Mouse (Mus musculus) liver, embryonic 15.5 days (tissue): ENCODE data around the gene Fibp. TPM values are rescaled to one million over a fixed set of nuclear protein-coding genes. Genes with fewer than 3 reads are reported as not detected.

Experiments
- ATAC-seq: fragments of 200-750 bp; cut with Nextera tagmentation; 2 replicates; pipeline ENCODE4 v1.8.0; 2017; ENCODE audit warnings: moderate number of reproducible peaks, mild to moderate bottlenecking, moderate library complexity; ENCODE audit not compliant: insufficient read depth
- H3K27ac ChIP-seq: fragments of 300-500 bp; sonication (generic); replicated peaks from 2 replicates; pipeline ENCODE4 v1.5.1; 2015; ENCODE audit warnings: mild to moderate bottlenecking, inconsistent platforms
- H3K27me3 ChIP-seq: fragments of 300-500 bp; sonication (generic); 2 replicates; pipeline ENCODE4 v1.6.1; 2015; ENCODE audit warnings: mild to moderate bottlenecking, inconsistent platforms
- H3K36me3 ChIP-seq: fragments of 300-500 bp; sonication (generic); replicated peaks from 2 replicates; pipeline ENCODE4 v1.6.1; 2015; ENCODE audit warnings: moderate library complexity, mild to moderate bottlenecking, inconsistent platforms
- H3K4me1 ChIP-seq: fragments of 300-500 bp; sonication (generic); replicated peaks from 2 replicates; pipeline ENCODE4 v1.6.1; 2015; ENCODE audit warnings: inconsistent platforms
- H3K4me2 ChIP-seq: fragments of 300-500 bp; sonication (generic); 2 replicates; pipeline ENCODE4 v1.6.1; 2015; ENCODE audit warnings: moderate library complexity, mild to moderate bottlenecking, inconsistent platforms
- H3K4me3 ChIP-seq: fragments of 300-500 bp; sonication (generic); replicated peaks from 2 replicates; pipeline ENCODE4 v1.5.1; 2015; ENCODE audit warnings: mild to moderate bottlenecking, inconsistent platforms
- H3K9ac ChIP-seq: fragments of 300-500 bp; sonication (generic); 2 replicates; pipeline ENCODE4 v1.6.1; 2015; ENCODE audit warnings: moderate library complexity, mild to moderate bottlenecking, inconsistent platforms
- H3K9me3 ChIP-seq: fragments of 300-500 bp; sonication (generic); replicated peaks from 2 replicates; pipeline ENCODE4 v1.6.1; 2016; ENCODE audit warnings: inconsistent platforms
- WGBS: fragments of 180-500 bp; shearing (Covaris S2); methylation state at CpG from one replicate; pipeline ENCODE4 v1.1.7; 2015; ENCODE audit warnings: mixed read lengths; ENCODE audit not compliant: insufficient replicate concordance; 5-methylcytosine and 5-hydroxymethylcytosine counted together
- polyA plus RNA-seq: library from polyadenylated mRNA; unstranded; fragments of >200 nt; fragmentation: Nextera tagmentation; extraction: Ambion mirVana; gene quantifications from 2 replicates; pipeline ENCODE4 v1.2.1, GENCODE M21; 2015

Fibp gene
- polyA plus RNA-seq, 1 experiment from 2014 or later = 25.3 TPM

DNA sequence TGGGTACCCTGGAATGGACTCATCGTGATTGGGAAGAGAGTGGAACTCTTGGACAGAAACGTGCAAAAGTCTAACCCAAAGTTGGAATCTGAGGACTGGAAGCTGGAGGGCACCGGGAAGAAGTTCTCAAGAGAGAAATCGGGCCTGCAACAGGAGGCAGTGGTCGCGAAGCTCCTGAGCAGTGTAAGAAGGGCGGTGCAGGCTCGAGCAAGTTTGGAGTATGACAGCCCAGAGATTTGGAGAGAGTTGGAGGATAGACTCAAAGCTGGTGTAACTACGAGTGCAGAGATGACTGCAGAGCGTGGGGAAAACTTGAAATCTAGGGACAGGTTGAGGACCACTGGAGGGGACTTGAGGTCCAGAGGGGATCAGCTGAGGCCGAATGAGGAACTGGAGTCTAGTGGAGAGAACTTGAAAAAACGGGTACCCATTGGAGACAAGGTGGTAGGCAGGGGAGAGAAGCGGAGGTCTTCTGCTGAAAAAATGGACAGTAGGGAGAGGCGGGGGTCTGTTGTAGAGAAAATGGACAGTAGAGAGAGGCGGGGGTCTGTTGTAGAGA is 50.7 kb downstream of the Fibp start:
- Histone ChIP-seq H3K4me3 (peak overlapping the region; percentile 68), H3K27me3 (no peaks in the 10 kb centered on the region), H3K9ac (peak overlapping the region; percentile 67), H3K36me3 (no peaks in the 10 kb centered on the region), H3K27ac (peak overlapping the region; percentile 71), H3K9me3 (no peaks in the 10 kb centered on the region), H3K4me1 (peaks cover 47% of the 10 kb centered on the region), H3K4me2 (peak overlapping the region; percentile 98)
- 20% methylated on average over 15 of the region's 15 CpGs for WGBS
- ATAC-seq = no peak

DNA sequence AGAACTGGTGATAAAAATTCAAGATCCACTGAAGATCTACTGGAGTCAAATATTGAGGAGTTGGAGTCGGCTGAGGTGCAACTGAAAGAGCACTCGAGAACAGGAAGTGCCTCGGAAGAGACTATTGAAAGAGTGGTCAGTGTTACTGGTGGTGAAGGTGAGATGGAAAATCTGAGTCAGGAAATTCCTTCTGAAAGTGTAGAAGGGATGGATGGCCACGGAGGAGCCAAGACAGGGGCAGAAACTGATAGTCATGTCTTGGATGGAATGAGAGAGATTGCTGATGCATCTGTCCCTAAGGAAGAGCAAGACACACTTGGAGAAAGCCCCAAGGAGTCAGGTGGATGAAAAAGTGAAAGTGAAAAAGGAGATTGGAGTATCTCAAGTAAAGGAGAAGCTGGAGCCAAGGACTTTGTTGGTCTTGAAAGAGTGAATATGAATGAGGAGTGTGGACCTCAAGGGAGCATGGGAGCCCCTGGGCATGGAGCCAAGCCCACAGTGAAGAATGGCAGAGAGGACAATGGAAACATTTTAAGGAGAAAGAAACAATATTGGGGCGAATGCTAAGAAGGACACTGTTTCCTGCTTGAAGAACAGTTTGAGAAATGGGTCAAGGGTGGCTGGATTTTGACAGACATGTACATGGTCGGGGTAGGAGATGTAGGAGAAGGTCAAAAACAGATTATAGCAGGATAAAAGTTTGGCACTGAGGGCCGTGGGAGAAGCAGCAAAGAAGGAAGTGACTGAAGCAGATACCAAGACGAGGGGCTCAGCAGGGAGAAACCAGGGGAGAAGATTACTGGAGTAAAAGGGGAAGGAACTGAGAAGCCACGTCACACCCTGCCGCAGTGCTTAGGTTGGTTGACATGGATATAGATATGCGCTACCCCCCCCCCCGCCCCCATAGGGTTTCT is 51.9 kb downstream of the Fibp start:
- peak overlapping the region; percentile 68 for H3K4me3 ChIP-seq
- peak overlapping the region; percentile 64 for H3K27ac ChIP-seq
- no peak overlapping the region for H3K9ac ChIP-seq
- H3K27me3 ChIP-seq = no peaks in the 10 kb centered on the region
- peak overlapping the region; percentile 98 for H3K4me2 ChIP-seq
- H3K4me1 ChIP-seq = peaks cover 47% of the 10 kb centered on the region
- 17% methylated on average over 12 of the region's 12 CpGs for WGBS
- no peaks in the 10 kb centered on the region for H3K9me3 ChIP-seq
- H3K36me3 ChIP-seq = no peaks in the 10 kb centered on the region
- no peak for ATAC-seq

DNA sequence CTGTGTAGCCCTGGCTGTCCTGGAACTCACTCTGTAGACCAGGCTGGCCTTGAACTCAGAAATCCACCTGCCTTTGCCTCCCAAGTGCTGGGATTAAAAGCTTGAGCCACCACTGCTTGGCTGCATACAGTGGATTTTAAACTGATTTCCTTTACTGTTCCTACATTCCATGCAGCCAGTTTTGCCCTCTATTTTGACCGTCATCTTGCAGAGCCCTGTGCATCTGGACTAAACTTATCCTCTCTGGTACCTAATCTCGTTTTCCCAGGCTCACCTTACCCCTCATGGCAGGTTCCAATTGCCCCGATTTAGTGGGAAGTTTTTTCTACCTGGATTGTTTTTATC is 52.6 kb downstream of the Fibp start:
- Histone ChIP-seq H3K4me2 (peak overlapping the region; percentile 98), H3K4me3 (peak overlapping the region; percentile 68; the same call in 1 of the 2 replicates), H3K27me3 (no peaks in the 10 kb centered on the region), H3K9me3 (no peaks in the 10 kb centered on the region), H3K4me1 (peaks cover 46% of the 10 kb centered on the region), H3K9ac (no peak overlapping the region), H3K36me3 (no peaks in the 10 kb centered on the region), H3K27ac (no peak overlapping the region; the same call in 1 of the 2 replicates)
- ATAC-seq = no peak
- 46% methylated on average over 3 of the region's 3 CpGs for WGBS

Other genes starting within 250 kb of the Fibp start
- 8.6 TPM in 2 replicates for gene Pacs1, start 187.5 kb upstream of the Fibp start, polyA plus RNA-seq
- 113 and 114 TPM in 2 replicates for gene Sf3b2, start 165.2 kb upstream of the Fibp start, polyA plus RNA-seq
- 0.06 and 0.09 TPM in 2 replicates for gene Gal3st3, start 162.3 kb upstream of the Fibp start, polyA plus RNA-seq
- not detected in 2 replicates for gene Catsper1, start 124.9 kb upstream of the Fibp start, polyA plus RNA-seq
- not detected in 2 replicates for gene Cst6, start 111.0 kb upstream of the Fibp start, polyA plus RNA-seq
- gene Eif1ad, start 93.9 kb upstream of the Fibp start, polyA plus RNA-seq = 26.0 and 26.5 TPM in 2 replicates
- gene Banf1, start 93.4 kb upstream of the Fibp start, polyA plus RNA-seq = 216 and 231 TPM in 2 replicates
- gene Sart1, start 71.9 kb upstream of the Fibp start, polyA plus RNA-seq = 26.5 and 31.5 TPM in 2 replicates
- gene Tsga10ip, start 58.1 kb upstream of the Fibp start, polyA plus RNA-seq = 0.46 TPM in 1 of 2 replicates, not detected in the other
- gene Drap1, start 35.6 kb upstream of the Fibp start, polyA plus RNA-seq = 61.1 and 64.6 TPM in 2 replicates
- 17.6 and 19.8 TPM in 2 replicates for gene AI837181, start 35.5 kb upstream of the Fibp start, polyA plus RNA-seq
- gene Fosl1, start 13.1 kb upstream of the Fibp start, polyA plus RNA-seq = not detected in 2 replicates
- 1.6 TPM in 2 replicates for gene Ccdc85b, start 2.7 kb upstream of the Fibp start, polyA plus RNA-seq
- gene Ctsw, start 7.9 kb downstream of the Fibp start, polyA plus RNA-seq = 0.53 and 0.54 TPM in 2 replicates
- 16.0 and 17.5 TPM in 2 replicates for gene Efemp2, start 13.3 kb downstream of the Fibp start, polyA plus RNA-seq
- 14.0 and 16.4 TPM in 2 replicates for gene Mus81, start 27.8 kb downstream of the Fibp start, polyA plus RNA-seq
- 992 and 1,073 TPM in 2 replicates for gene Cfl1, start 29.8 kb downstream of the Fibp start, polyA plus RNA-seq
- 0.12 TPM in 1 of 2 replicates, not detected in the other for gene 1700020D05Rik, start 43.2 kb downstream of the Fibp start, polyA plus RNA-seq
- gene Snx32, start 49.9 kb downstream of the Fibp start, polyA plus RNA-seq = 6.8 and 7.0 TPM in 2 replicates
- gene Ovol1, start 100.0 kb downstream of the Fibp start, polyA plus RNA-seq = 0.05 TPM in 1 of 2 replicates, not detected in the other
- gene Ap5b1, start 107.4 kb downstream of the Fibp start, polyA plus RNA-seq = 3.6 and 4.0 TPM in 2 replicates
- 100 and 122 TPM in 2 replicates for gene Rnaseh2c, start 141.3 kb downstream of the Fibp start, polyA plus RNA-seq
- gene Kat5, start 149.6 kb downstream of the Fibp start, polyA plus RNA-seq = 16.2 and 17.4 TPM in 2 replicates
- gene Rela, start 176.9 kb downstream of the Fibp start, polyA plus RNA-seq = 23.3 and 24.2 TPM in 2 replicates
- gene Sipa1, start 203.1 kb downstream of the Fibp start, polyA plus RNA-seq = 28.2 and 32.5 TPM in 2 replicates
- 16.8 and 18.4 TPM in 2 replicates for gene Map3k11, start 228.1 kb downstream of the Fibp start, polyA plus RNA-seq
- 9.2 and 12.1 TPM in 2 replicates for gene Pcnx3, start 228.3 kb downstream of the Fibp start, polyA plus RNA-seq
- gene Kcnk7, start 243.8 kb downstream of the Fibp start, polyA plus RNA-seq = 0.15 and 0.28 TPM in 2 replicates